Mouse (Mus musculus): ENCODE results near the gene Mrps25. TPM values are rescaled to one million over a fixed set of nuclear protein-coding genes. Genes with fewer than 3 reads are reported as not detected.
A peak's percentile ranks its signal among the peaks of the same experiment; 100 is the strongest.

Mrps25 gene
- polyA plus RNA-seq (2014; fragmentation: Nextera tagmentation; extraction: Ambion mirVana): 53.0 and 60.4 TPM in 2 replicates

DNA sequence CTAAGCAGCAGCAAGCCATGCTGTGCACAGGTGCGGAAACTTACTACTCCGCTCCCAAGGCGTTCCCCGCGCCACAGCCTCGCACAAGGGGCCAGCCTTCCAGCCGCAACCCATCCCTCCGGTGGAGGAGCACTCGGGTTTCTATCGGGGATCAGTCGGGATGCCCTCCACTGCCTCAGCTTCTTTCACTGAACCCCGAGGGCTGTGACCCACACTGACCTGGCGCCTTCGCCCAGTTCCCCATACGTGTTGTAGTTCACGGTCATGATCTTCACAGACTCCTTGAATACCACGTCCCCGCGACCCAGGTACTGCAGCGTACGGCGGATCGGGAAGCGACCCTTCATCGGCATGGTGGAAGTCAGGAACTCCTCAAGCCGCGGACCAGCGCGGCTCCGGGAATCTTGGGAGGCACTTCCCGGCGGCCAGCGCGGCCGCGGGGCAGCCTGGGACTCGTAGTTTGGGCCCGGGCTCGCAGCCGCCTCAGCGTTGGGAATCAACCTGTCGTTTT is at the start of gene Mrps25:
TSS of gene Mrps25 (minus strand) at position 413 of the 511 bp plus-strand sequence.
- Histone ChIP-seq H3K36me3 (ENCODE audit: control insufficient read depth, insufficient read depth, low read length) (peaks cover 32% of the 10 kb centered on the region), H3K9ac (replicated peaks; ENCODE audit: low read length) (peak within 1 kb of the TSS; percentile 68), H3K9me3 (ENCODE audit: control insufficient read depth, low read length) (0 out of 2 replicates have a peak, but pooled peaks cover 4% of the 10 kb centered on the region), H3K4me3 (replicated peaks; ENCODE audit: low read depth, low read length) (peak within 1 kb of the TSS; percentile 72), H3K27me3 (ENCODE audit: control insufficient read depth, insufficient read depth, low read length) (no peaks in the 10 kb centered on the region), H3K27ac (replicated peaks; ENCODE audit: low read depth, low read length) (peak within 1 kb of the TSS; percentile 50), H3K4me2 (ENCODE audit: low read length) (peak within 1 kb of the TSS; percentile 78), H3K4me1 (ENCODE audit: control insufficient read depth, insufficient read depth, low read length) (peaks cover 10% of the 10 kb centered on the region)
- DNase-seq (peak; percentile 94), ATAC-seq (ENCODE audit: low FRiP score, low TSS enrichment) (peak; percentile 90)
- under 1% methylated on average over 42 of the region's 42 CpGs for WGBS

DNA sequence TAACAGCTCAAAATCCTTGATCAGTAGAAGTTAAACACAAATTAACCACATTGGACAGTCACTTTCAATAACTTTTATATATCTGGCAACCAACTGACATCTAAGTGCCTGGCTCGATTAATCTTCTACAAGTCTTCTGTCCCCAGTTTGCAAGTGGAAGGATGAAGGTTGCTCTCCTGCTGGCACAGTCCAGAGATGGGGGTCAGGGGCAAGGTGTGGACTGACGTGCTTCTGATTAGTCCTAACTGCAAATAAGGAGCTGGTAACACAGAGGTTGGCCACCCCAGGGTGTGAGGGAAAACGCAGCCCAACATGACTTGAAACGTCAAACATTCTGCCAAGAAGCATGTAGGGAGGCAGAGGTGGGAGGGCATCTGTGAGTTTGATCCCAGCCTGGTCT is 47.9 kb upstream of the Mrps25 start:
- DNase-seq: no peak
- ATAC-seq (ENCODE audit: low FRiP score, low TSS enrichment): no peak
- no peaks in the 10 kb centered on the region for H3K27me3 ChIP-seq (ENCODE audit: control insufficient read depth, insufficient read depth, low read length)
- no peaks in the 10 kb centered on the region for H3K4me1 ChIP-seq (ENCODE audit: control insufficient read depth, insufficient read depth, low read length)
- H3K9ac ChIP-seq (replicated peaks; ENCODE audit: low read length): no peak overlapping the region
- no peak overlapping the region for H3K4me3 ChIP-seq (replicated peaks; ENCODE audit: low read depth, low read length)
- no peak overlapping the region for H3K27ac ChIP-seq (replicated peaks; ENCODE audit: low read depth, low read length)
- 79% methylated on average over 4 of the region's 4 CpGs for WGBS
- H3K9me3 ChIP-seq (ENCODE audit: control insufficient read depth, low read length): no peaks in the 10 kb centered on the region
- H3K4me2 ChIP-seq (ENCODE audit: low read length): no peak overlapping the region
- no peaks in the 10 kb centered on the region for H3K36me3 ChIP-seq (ENCODE audit: control insufficient read depth, insufficient read depth, low read length)

DNA sequence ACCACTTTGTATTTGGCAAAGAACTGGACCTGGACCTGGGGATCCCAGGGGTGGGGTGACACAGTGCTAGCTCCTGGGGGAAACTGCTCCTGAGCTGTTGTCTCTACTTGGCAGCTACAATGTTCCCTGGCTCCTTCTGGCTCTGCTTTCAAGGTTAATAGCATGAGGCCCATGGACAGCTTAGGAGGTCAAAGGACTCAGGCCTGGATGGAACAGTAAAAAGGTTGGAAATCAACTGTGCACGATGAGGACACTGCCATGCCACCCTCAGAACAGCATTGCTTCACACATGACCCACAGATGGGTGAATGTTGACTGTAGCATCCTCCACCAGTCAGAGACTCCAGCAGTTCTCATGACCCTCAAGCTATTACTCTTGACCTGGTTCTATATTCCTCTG is 47.5 kb upstream of the Mrps25 start:
- no peak for DNase-seq
- Histone ChIP-seq H3K4me1 (ENCODE audit: control insufficient read depth, insufficient read depth, low read length) (no peaks in the 10 kb centered on the region), H3K36me3 (ENCODE audit: control insufficient read depth, insufficient read depth, low read length) (no peaks in the 10 kb centered on the region), H3K27me3 (ENCODE audit: control insufficient read depth, insufficient read depth, low read length) (no peaks in the 10 kb centered on the region), H3K9me3 (ENCODE audit: control insufficient read depth, low read length) (no peaks in the 10 kb centered on the region), H3K9ac (replicated peaks; ENCODE audit: low read length) (no peak overlapping the region), H3K27ac (replicated peaks; ENCODE audit: low read depth, low read length) (no peak overlapping the region), H3K4me3 (replicated peaks; ENCODE audit: low read depth, low read length) (no peak overlapping the region), H3K4me2 (ENCODE audit: low read length) (no peak overlapping the region)
- ATAC-seq (ENCODE audit: low FRiP score, low TSS enrichment): no peak
- WGBS: 67% methylated on average over 1 of the region's 1 CpGs

DNA sequence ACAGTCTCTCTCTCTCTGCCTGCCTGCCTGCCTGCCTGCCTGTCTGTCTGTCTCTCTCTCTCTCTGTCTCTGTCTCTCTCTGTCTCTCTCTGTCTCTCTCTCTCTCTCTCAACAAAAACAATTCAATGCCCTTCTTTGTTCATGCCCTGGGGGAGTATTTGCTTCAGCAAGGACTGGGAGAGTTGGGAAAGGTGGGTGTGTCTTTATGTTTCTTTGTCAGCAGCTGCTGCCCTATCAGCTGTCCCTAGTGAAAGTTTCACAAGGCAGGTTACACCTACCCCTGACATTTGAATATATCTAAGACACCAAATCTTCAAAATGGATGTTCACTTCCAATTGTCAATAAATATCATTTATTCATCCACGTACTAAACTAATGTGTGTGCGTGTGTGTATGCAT is 45.8 kb upstream of the Mrps25 start:
- 89% methylated on average over 2 of the region's 2 CpGs for WGBS
- no peaks in the 10 kb centered on the region for H3K4me1 ChIP-seq (ENCODE audit: control insufficient read depth, insufficient read depth, low read length)

DNA sequence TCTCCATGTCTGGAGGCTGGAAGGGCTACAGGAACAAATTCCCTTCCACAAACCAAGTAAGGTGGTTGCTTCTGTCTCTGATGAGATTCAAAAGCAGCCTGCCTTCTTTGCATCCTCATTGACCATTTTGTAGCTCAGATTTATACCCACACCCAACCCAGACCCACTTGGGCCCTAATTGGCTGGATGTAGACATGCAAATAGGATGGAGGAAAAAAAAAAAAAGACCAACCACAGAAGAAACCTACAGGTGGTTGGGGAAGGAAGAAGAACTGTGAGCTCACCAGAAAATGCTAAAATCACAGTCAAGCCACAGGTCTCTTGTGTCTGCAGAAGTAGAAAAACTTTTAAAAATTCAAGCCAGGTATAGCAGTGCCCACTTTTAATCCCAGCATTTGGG is 45.3 kb upstream of the Mrps25 start:
- Histone ChIP-seq H3K27me3 (ENCODE audit: control insufficient read depth, insufficient read depth, low read length) (no peaks in the 10 kb centered on the region), H3K36me3 (ENCODE audit: control insufficient read depth, insufficient read depth, low read length) (no peaks in the 10 kb centered on the region), H3K4me2 (ENCODE audit: low read length) (no peak overlapping the region), H3K9me3 (ENCODE audit: control insufficient read depth, low read length) (no peaks in the 10 kb centered on the region), H3K9ac (replicated peaks; ENCODE audit: low read length) (no peak overlapping the region), H3K4me1 (ENCODE audit: control insufficient read depth, insufficient read depth, low read length) (no peaks in the 10 kb centered on the region), H3K4me3 (replicated peaks; ENCODE audit: low read depth, low read length) (no peak overlapping the region), H3K27ac (replicated peaks; ENCODE audit: low read depth, low read length) (no peak overlapping the region)
- ATAC-seq (ENCODE audit: low FRiP score, low TSS enrichment): no peak
- no peak for DNase-seq

More for the DNA sequence above, 45.8 kb upstream of the Mrps25 start:
- no peak overlapping the region for H3K27ac ChIP-seq (replicated peaks; ENCODE audit: low read depth, low read length)
- no peaks in the 10 kb centered on the region for H3K36me3 ChIP-seq (ENCODE audit: control insufficient read depth, insufficient read depth, low read length)
- ATAC-seq (ENCODE audit: low FRiP score, low TSS enrichment) (no peak), DNase-seq (no peak)
- no peak overlapping the region for H3K4me2 ChIP-seq (ENCODE audit: low read length)
- no peaks in the 10 kb centered on the region for H3K9me3 ChIP-seq (ENCODE audit: control insufficient read depth, low read length)
- H3K27me3 ChIP-seq (ENCODE audit: control insufficient read depth, insufficient read depth, low read length): no peaks in the 10 kb centered on the region
- H3K4me3 ChIP-seq (replicated peaks; ENCODE audit: low read depth, low read length): no peak overlapping the region
- no peak overlapping the region for H3K9ac ChIP-seq (replicated peaks; ENCODE audit: low read length)

DNA sequence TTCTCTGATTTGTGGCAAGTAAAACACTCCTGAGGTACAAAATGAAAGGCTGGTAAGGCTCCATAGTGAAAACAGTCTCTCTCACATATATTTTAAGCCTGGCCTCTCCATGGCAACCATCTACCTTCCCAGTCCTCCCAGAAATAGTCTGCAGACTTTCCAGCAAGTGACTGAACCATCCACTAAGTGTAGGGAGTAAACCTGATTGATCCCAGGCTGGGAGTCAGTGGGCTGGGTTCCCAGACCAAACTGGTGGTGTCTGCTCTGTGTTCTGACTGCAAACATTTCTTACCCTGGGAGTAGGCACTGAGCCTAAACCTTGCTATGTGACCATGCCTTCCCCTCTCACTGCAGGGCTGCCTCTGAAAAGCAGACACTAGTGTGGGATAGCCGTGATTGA is 41.1 kb upstream of the Mrps25 start:
- H3K4me3 ChIP-seq (replicated peaks; ENCODE audit: low read depth, low read length): no peak overlapping the region

DNA sequence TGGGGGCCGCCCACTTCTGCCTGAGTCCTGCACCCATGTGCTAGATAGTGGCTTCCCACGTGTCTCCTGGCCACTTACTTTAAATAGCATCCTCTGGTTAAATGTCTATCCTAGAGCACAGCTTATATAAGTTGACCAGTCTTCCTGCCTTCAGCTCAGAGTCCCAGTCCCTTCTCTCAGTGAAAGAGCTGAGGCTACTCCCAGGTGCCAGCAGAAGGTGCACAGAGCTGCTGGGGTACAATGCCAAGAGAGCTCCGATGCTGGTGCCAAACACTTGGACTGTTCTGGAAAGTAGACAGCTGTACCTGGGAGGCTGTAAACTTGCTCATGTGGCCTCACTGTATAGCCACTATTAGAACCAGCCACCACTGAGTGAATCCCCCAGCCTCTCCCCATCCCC is 38.2 kb upstream of the Mrps25 start:
- no peak for ATAC-seq (ENCODE audit: low FRiP score, low TSS enrichment)
- no peak for DNase-seq
- 88% methylated on average over 3 of the region's 3 CpGs for WGBS
- no peaks in the 10 kb centered on the region for H3K9me3 ChIP-seq (ENCODE audit: control insufficient read depth, low read length)
- H3K9ac ChIP-seq (replicated peaks; ENCODE audit: low read length): no peak overlapping the region
- H3K4me1 ChIP-seq (ENCODE audit: control insufficient read depth, insufficient read depth, low read length): no peaks in the 10 kb centered on the region
- H3K27ac ChIP-seq (replicated peaks; ENCODE audit: low read depth, low read length): no peak overlapping the region
- no peaks in the 10 kb centered on the region for H3K27me3 ChIP-seq (ENCODE audit: control insufficient read depth, insufficient read depth, low read length)
- no peak overlapping the region for H3K4me3 ChIP-seq (replicated peaks; ENCODE audit: low read depth, low read length)
- no peak overlapping the region for H3K4me2 ChIP-seq (ENCODE audit: low read length)
- H3K36me3 ChIP-seq (ENCODE audit: control insufficient read depth, insufficient read depth, low read length): no peaks in the 10 kb centered on the region

More for the DNA sequence above, 41.1 kb upstream of the Mrps25 start:
- Histone ChIP-seq H3K27ac (replicated peaks; ENCODE audit: low read depth, low read length) (no peak overlapping the region), H3K4me2 (ENCODE audit: low read length) (no peak overlapping the region), H3K27me3 (ENCODE audit: control insufficient read depth, insufficient read depth, low read length) (no peaks in the 10 kb centered on the region), H3K9ac (replicated peaks; ENCODE audit: low read length) (no peak overlapping the region), H3K9me3 (ENCODE audit: control insufficient read depth, low read length) (no peaks in the 10 kb centered on the region), H3K36me3 (ENCODE audit: control insufficient read depth, insufficient read depth, low read length) (no peaks in the 10 kb centered on the region), H3K4me1 (ENCODE audit: control insufficient read depth, insufficient read depth, low read length) (no peaks in the 10 kb centered on the region)
- ATAC-seq (ENCODE audit: low FRiP score, low TSS enrichment) (no peak), DNase-seq (no peak)
- 84% methylated on average over 1 of the region's 1 CpGs for WGBS

DNA sequence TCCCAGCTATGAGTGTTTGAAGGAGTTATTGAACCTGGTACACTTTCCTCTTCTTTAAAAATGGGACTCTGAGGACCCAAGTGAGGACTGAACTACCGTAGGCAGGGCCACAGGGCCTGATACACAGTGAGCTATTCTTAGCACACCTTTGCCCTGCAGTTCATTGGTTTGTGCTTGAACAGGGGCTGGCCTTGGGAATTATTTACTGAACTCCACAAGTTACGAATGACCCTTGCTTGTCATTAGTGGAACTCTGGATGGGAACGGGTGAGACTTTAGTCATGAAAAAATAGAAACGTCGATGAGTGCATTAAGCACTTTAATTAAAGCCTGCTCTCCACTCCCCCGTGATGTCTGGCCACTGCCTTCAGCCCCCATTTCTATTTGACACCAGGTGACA is 37.8 kb upstream of the Mrps25 start:
- WGBS: 87% methylated on average over 6 of the region's 6 CpGs
- no peak overlapping the region for H3K27ac ChIP-seq (replicated peaks; ENCODE audit: low read depth, low read length)
- no peaks in the 10 kb centered on the region for H3K27me3 ChIP-seq (ENCODE audit: control insufficient read depth, insufficient read depth, low read length)
- H3K9ac ChIP-seq (replicated peaks; ENCODE audit: low read length): no peak overlapping the region
- DNase-seq: no peak
- H3K4me1 ChIP-seq (ENCODE audit: control insufficient read depth, insufficient read depth, low read length): no peaks in the 10 kb centered on the region
- H3K4me3 ChIP-seq (replicated peaks; ENCODE audit: low read depth, low read length): no peak overlapping the region
- no peak for ATAC-seq (ENCODE audit: low FRiP score, low TSS enrichment)
- no peak overlapping the region for H3K4me2 ChIP-seq (ENCODE audit: low read length)
- H3K9me3 ChIP-seq (ENCODE audit: control insufficient read depth, low read length): no peaks in the 10 kb centered on the region
- H3K36me3 ChIP-seq (ENCODE audit: control insufficient read depth, insufficient read depth, low read length): no peaks in the 10 kb centered on the region

DNA sequence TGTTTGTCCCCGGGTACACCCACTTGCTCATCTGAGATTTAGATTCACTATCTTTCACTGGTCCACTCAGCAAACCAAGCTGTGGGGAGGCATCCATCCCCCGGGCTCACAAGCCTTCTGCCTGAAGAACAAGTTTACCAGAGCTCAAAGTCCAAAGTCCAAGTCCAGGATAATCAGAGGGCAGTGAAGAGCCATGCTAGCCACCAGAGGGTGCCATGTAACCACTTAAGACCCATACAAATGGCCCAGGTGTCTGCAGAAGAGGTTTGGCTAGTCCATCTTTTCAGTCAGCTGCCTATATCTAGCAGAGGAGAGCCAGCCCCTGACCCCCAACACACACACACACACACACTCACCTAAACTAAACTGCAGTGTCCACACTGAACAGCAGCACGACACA is 35.6 kb upstream of the Mrps25 start:
- H3K4me2 ChIP-seq (ENCODE audit: low read length): no peak overlapping the region
- H3K4me1 ChIP-seq (ENCODE audit: control insufficient read depth, insufficient read depth, low read length): no peaks in the 10 kb centered on the region
- no peak overlapping the region for H3K4me3 ChIP-seq (replicated peaks; ENCODE audit: low read depth, low read length)
- no peaks in the 10 kb centered on the region for H3K36me3 ChIP-seq (ENCODE audit: control insufficient read depth, insufficient read depth, low read length)
- WGBS: 40% methylated on average over 3 of the region's 3 CpGs
- DNase-seq (peak; percentile 74), ATAC-seq (ENCODE audit: low FRiP score, low TSS enrichment) (no peak)
- H3K27ac ChIP-seq (replicated peaks; ENCODE audit: low read depth, low read length): no peak overlapping the region
- no peaks in the 10 kb centered on the region for H3K9me3 ChIP-seq (ENCODE audit: control insufficient read depth, low read length)
- no peak overlapping the region for H3K9ac ChIP-seq (replicated peaks; ENCODE audit: low read length)
- no peaks in the 10 kb centered on the region for H3K27me3 ChIP-seq (ENCODE audit: control insufficient read depth, insufficient read depth, low read length)
